Mouse (Mus musculus) kidney, postnatal 0 days (tissue): Measurements from ENCODE around the gene Rprd2. TPM values are rescaled to one million over a fixed set of nuclear protein-coding genes. Genes with fewer than 3 reads are reported as not detected.

ENCODE experiments used
- ATAC-seq: fragments of 200-750 bp; cut with Nextera tagmentation; replicated peaks from 2 replicates; pipeline ENCODE4 v1.8.0; 2017; ENCODE audit warnings: low read depth, moderate number of reproducible peaks, moderate TSS enrichment, moderate library complexity; ENCODE audit not compliant: low FRiP score
- DNase-seq: peaks from one replicate; pipeline ENCODE4 v3.0.0-alpha.2; 2016; ENCODE audit warnings: low spot score
- H3K27ac ChIP-seq: fragments of 300-500 bp; sonication (generic); 2 replicates; pipeline ENCODE4 v1.5.1; 2014; ENCODE audit warnings: mild to moderate bottlenecking
- H3K27me3 ChIP-seq: fragments of 300-500 bp; sonication (generic); 2 replicates; pipeline ENCODE4 v1.6.1; 2014; ENCODE audit warnings: low read length, mixed read lengths; ENCODE audit not compliant: insufficient read depth
- H3K36me3 ChIP-seq: fragments of 300-500 bp; sonication (generic); 2 replicates; pipeline ENCODE4 v1.6.1; 2014; ENCODE audit warnings: low read length, mixed read lengths; ENCODE audit not compliant: insufficient read depth
- H3K4me1 ChIP-seq: fragments of 300-500 bp; sonication (generic); replicated peaks from 2 replicates; pipeline ENCODE4 v1.6.1; 2014; ENCODE audit warnings: antibody characterized with exemption, low read length, mixed read lengths; ENCODE audit not compliant: insufficient read depth
- H3K4me2 ChIP-seq: fragments of 300-500 bp; sonication (generic); 2 replicates; pipeline ENCODE4 v1.6.1; 2014; ENCODE audit warnings: mild to moderate bottlenecking, low read length, moderate library complexity, mixed read lengths
- H3K4me3 ChIP-seq: fragments of 300-500 bp; sonication (generic); replicated peaks from 2 replicates; pipeline ENCODE4 v1.5.1; 2014; ENCODE audit warnings: low read depth, low read length
- H3K9ac ChIP-seq: fragments of 300-500 bp; sonication (generic); 2 replicates; pipeline ENCODE4 v1.6.1; 2014; ENCODE audit warnings: low read depth, low read length
- H3K9me3 ChIP-seq: fragments of 300-500 bp; sonication (generic); replicated peaks from 2 replicates; pipeline ENCODE4 v1.6.1; 2016; ENCODE audit warnings: low read length, inconsistent platforms, mixed read lengths
- CTCF ChIP-seq: IDR thresholded peaks from 2 replicates; pipeline ENCODE4 v1.5.1; 2016; ENCODE audit warnings: antibody characterized with exemption, low read depth, mild to moderate bottlenecking, moderate library complexity
- WGBS: fragments of 180-500 bp; shearing (Covaris S2); extraction: QIAGEN DNeasy Blood & Tissue Kit; methylation state at CpG from one replicate; pipeline ENCODE4 v1.1.7; 2014; 5-methylcytosine and 5-hydroxymethylcytosine counted together
- microRNA-seq: library from miRNA; unstranded; fragments of <30 nt; microRNA quantifications from one replicate; pipeline ENCODE4, GENCODE M21; 2016
- polyA plus RNA-seq: library from polyadenylated mRNA; unstranded; fragments of >200 nt; fragmentation: Nextera tagmentation; extraction: Ambion mirVana; gene quantifications from 2 replicates; pipeline ENCODE4 v1.2.1, GENCODE M21; 2015

The Rprd2 gene
- polyA plus RNA-seq, 1 experiment from 2014 or later: 15.1 TPM

- no peaks in the 10 kb centered on the region for H3K27me3 ChIP-seq
- no peaks in the 10 kb centered on the region for H3K9me3 ChIP-seq
- no peaks in the 10 kb centered on the region for H3K36me3 ChIP-seq
- no peak for TF ChIP-seq CTCF
- H3K4me2 ChIP-seq: no peak overlapping the region
- ATAC-seq (no peak), DNase-seq (no peak)
- 69% methylated on average over 7 of the region's 7 CpGs for WGBS
- no peak overlapping the region for H3K27ac ChIP-seq
- no peak overlapping the region for H3K9ac ChIP-seq
- no peak overlapping the region for H3K4me3 ChIP-seq
- H3K4me1 ChIP-seq: no peaks in the 10 kb centered on the region
Measured at GRCm38 (mm10) chr3:95726696-95727358, 91.8 kb downstream of the Rprd2 start.

GRCm38 (mm10) chr3:95725863-95726262 is 92.8 kb downstream of the Rprd2 start:
- DNase-seq: no peak
- no peaks in the 10 kb centered on the region for H3K9me3 ChIP-seq
- no peaks in the 10 kb centered on the region for H3K27me3 ChIP-seq
- H3K4me3 ChIP-seq: no peak overlapping the region
- H3K36me3 ChIP-seq: no peaks in the 10 kb centered on the region
- H3K4me1 ChIP-seq: no peaks in the 10 kb centered on the region
- H3K4me2 ChIP-seq: no peak overlapping the region
- H3K9ac ChIP-seq: no peak overlapping the region
- no peak for ATAC-seq
- H3K27ac ChIP-seq: no peak overlapping the region
- 84% methylated on average over 7 of the region's 7 CpGs for WGBS
- TF ChIP-seq CTCF: no peak

- H3K4me2 ChIP-seq: no peak overlapping the region
- no peak for ATAC-seq
- no peaks in the 10 kb centered on the region for H3K9me3 ChIP-seq
- DNase-seq: peak; percentile 46
- no peak for TF ChIP-seq CTCF
- H3K27me3 ChIP-seq: no peaks in the 10 kb centered on the region
- H3K36me3 ChIP-seq: no peaks in the 10 kb centered on the region
- no peak overlapping the region for H3K4me3 ChIP-seq
- WGBS: 53% methylated on average over 3 of the region's 3 CpGs
- H3K4me1 ChIP-seq: no peaks in the 10 kb centered on the region
- H3K27ac ChIP-seq: no peak overlapping the region
- H3K9ac ChIP-seq: no peak overlapping the region
Measured at GRCm38 (mm10) chr3:95722386-95722785, 96.3 kb downstream of the Rprd2 start.

GRCm38 (mm10) chr3:95718153-95718552 is 100.5 kb downstream of the Rprd2 start:
- Histone ChIP-seq H3K9me3 (no peaks in the 10 kb centered on the region), H3K4me2 (no peak overlapping the region), H3K27me3 (no peaks in the 10 kb centered on the region), H3K36me3 (no peaks in the 10 kb centered on the region), H3K4me3 (no peak overlapping the region), H3K9ac (no peak overlapping the region), H3K4me1 (no peaks in the 10 kb centered on the region), H3K27ac (no peak overlapping the region)
- ATAC-seq (no peak), DNase-seq (no peak)
- no peak for TF ChIP-seq CTCF
- 93% methylated on average over 2 of the region's 2 CpGs for WGBS

GRCm38 (mm10) chr3:95716075-95716474 is 102.6 kb downstream of the Rprd2 start:
- H3K36me3 ChIP-seq: no peaks in the 10 kb centered on the region
- ATAC-seq: no peak
- H3K9me3 ChIP-seq: no peaks in the 10 kb centered on the region
- no peak for DNase-seq
- H3K4me3 ChIP-seq: no peak overlapping the region
- H3K4me1 ChIP-seq: no peaks in the 10 kb centered on the region
- H3K4me2 ChIP-seq: no peak overlapping the region
- 94% methylated on average over 1 of the region's 1 CpGs for WGBS
- no peak overlapping the region for H3K27ac ChIP-seq
- TF ChIP-seq CTCF: no peak
- H3K27me3 ChIP-seq: no peaks in the 10 kb centered on the region
- H3K9ac ChIP-seq: no peak overlapping the region

Small RNA genes within 50 kb of the gene (microRNA-seq; reads per million reads assigned to microRNA genes)
- not detected for gene Mir7014

Other genes starting within 250 kb of the Rprd2 start
- 33.6 and 34.4 TPM in 2 replicates for gene Golph3l, start 229.9 kb downstream of the Rprd2 start, polyA plus RNA-seq
- gene Ensa, start 193.9 kb downstream of the Rprd2 start, polyA plus RNA-seq: 53.8 and 57.3 TPM in 2 replicates
- gene Mcl1, start 160.1 kb downstream of the Rprd2 start, polyA plus RNA-seq: 60.9 and 70.2 TPM in 2 replicates
- gene Adamtsl4, start 130.9 kb downstream of the Rprd2 start, polyA plus RNA-seq: 3.6 TPM in 2 replicates
- gene Ecm1, start 79.3 kb downstream of the Rprd2 start, polyA plus RNA-seq: 173 and 178 TPM in 2 replicates
- 28.7 and 34.7 TPM in 2 replicates for gene Tars2, start 58.7 kb downstream of the Rprd2 start, polyA plus RNA-seq
- gene Prpf3, start 37.0 kb upstream of the Rprd2 start, polyA plus RNA-seq: 30.1 and 31.2 TPM in 2 replicates
- gene Mrps21, start 52.7 kb upstream of the Rprd2 start, polyA plus RNA-seq: 461 and 494 TPM in 2 replicates
- gene Ciart, start 63.4 kb upstream of the Rprd2 start, polyA plus RNA-seq: 1.1 and 1.2 TPM in 2 replicates
- 24.0 and 27.1 TPM in 2 replicates for gene BC028528, start 73.1 kb upstream of the Rprd2 start, polyA plus RNA-seq
- gene Aph1a, start 75.1 kb upstream of the Rprd2 start, polyA plus RNA-seq: 48.7 and 55.5 TPM in 2 replicates
- gene Car14, start 85.8 kb upstream of the Rprd2 start, polyA plus RNA-seq: 12.9 and 15.2 TPM in 2 replicates
- gene Anp32e, start 110.4 kb upstream of the Rprd2 start, polyA plus RNA-seq: 128 and 151 TPM in 2 replicates
- gene Plekho1, start 177.1 kb upstream of the Rprd2 start, polyA plus RNA-seq: 41.5 and 42.5 TPM in 2 replicates
- 38.1 and 41.9 TPM in 2 replicates for gene Vps45, start 239.6 kb upstream of the Rprd2 start, polyA plus RNA-seq